Mouse (Mus musculus) cerebellum, adult 11-12 months (tissue): ENCODE measurements around the gene Usp47.
A peak's percentile ranks its signal among the peaks of the same experiment; 100 is the strongest.

ENCODE experiments used
- DNase-seq: peaks from one replicate; pipeline ENCODE4 v3.0.0; 2022

The Usp47 gene

DNA sequence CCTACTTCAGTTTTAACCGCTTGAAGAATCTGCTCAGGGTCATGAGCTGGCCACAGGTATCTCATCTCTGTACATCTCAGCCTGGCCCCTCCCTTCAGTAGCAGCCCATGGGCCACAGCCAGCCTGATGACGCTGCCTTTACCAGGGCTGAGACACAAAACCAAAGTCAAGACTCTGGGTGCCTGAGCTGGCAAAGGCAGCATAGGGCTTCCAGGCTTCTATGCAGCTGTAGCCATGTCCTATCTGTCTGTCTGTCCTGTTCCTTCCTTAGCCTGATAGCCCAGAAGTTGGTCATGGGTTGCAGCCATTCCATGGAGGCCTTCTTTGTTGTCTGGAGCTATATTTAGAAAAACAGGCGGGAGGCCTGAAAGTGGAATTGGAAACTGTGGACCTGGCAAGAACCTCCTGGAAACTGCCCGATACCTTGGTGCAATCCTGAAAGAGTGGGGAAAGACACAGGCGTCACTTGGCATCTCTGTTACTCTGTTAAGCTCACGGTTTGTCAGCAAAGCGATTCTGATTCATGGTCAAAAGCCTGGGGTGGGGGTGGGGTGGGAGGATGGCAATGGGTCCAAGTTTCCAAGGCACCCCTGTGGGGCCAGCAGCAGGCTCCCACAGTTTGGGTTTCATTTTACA lies 102.4 kb downstream of the Usp47 start:
- DNase-seq, result peak; percentile 50

- DNase-seq, result no peak
Measured at GRCm38 (mm10) chr7:112127085-112127637, 103.9 kb downstream of the Usp47 start.

GRCm38 (mm10) chr7:112127954-112128353 lies 104.7 kb downstream of the Usp47 start:
- DNase-seq, result peak; percentile 67

GRCm38 (mm10) chr7:112128810-112129209 lies 105.5 kb downstream of the Usp47 start:
- peak; percentile 64 for DNase-seq

- DNase-seq, result peak; percentile 62
Measured at GRCm38 (mm10) chr7:112129851-112130250, 106.5 kb downstream of the Usp47 start.

GRCm38 (mm10) chr7:112130660-112131059 lies 107.4 kb downstream of the Usp47 start:
- no peak for DNase-seq

DNA sequence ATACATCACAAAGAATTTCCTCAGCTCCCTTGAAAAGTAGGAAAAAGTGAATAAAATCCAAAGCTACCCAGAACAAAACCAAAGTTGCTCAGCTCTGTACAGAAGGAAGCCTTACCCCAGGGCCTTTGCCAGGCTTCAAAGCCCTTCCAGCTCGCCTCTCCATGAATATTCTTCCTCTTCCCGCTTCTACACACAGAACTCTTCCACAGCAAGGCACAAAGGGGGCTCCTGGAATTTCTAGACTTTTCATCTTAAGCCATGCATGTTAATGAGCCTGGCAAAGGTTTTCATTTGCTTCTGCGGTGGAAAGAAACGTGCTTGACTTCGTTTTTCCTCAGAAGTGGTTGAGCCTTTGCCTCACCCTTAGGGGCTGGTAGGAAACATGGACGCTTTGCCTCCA lies 108.7 kb downstream of the Usp47 start:
- no peak for DNase-seq

DNA sequence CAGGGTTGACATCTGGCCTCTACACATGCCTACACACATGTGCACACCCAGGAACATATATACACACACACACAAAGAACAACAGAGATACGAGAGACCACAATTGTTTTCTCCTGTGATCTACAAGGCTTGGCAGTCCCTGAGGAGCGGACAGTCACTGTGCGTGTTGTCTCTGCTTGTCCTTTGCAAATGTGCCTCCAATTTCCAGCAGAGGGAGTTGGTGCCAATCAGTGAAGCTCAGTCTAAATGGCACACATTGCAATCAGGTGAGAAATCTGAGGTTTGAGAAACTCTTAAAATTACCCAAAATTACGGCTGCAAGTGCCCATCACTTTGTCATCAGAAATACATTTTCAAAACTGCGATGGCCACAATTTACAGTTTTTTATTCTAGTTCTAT lies 110.0 kb downstream of the Usp47 start:
- DNase-seq, result no peak

DNA sequence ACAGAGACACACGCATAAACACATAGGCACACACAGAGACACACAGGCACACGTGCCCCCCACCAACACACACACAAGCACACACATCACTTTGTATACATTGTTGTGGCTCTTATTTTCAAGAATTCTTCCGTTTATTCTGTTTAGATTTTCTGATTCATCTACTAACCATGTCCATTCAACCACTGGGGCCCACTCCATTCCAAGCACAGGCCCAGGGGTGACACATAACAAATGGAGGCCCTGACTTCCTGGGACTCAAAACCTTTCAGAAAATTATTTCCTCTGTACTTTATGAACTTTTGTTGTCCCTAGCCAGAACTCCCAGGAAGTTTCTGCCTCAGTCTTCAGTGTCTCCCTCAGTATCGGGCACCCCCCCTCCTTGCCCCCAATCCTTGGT lies 111.9 kb downstream of the Usp47 start:
- DNase-seq, result no peak

GRCm38 (mm10) chr7:112136537-112136936 lies 113.2 kb downstream of the Usp47 start:
- DNase-seq, result no peak

DNA sequence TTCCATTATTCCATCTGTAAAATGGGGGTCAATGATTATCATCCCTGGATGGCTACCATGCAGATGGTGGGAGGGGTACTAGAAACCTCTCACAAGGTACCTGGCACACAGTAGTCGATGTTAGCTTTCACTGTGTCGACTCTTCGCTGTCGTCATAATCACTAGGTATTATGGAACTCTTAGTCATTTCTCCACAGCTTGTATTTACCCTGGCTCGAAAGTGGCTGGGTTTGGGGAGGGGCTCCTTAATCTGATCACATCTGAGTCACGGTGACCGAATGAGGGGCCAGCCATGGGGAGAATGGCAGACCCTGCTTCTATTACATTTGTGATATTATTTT lies 114.8 kb downstream of the Usp47 start:
- no peak for DNase-seq

DNA sequence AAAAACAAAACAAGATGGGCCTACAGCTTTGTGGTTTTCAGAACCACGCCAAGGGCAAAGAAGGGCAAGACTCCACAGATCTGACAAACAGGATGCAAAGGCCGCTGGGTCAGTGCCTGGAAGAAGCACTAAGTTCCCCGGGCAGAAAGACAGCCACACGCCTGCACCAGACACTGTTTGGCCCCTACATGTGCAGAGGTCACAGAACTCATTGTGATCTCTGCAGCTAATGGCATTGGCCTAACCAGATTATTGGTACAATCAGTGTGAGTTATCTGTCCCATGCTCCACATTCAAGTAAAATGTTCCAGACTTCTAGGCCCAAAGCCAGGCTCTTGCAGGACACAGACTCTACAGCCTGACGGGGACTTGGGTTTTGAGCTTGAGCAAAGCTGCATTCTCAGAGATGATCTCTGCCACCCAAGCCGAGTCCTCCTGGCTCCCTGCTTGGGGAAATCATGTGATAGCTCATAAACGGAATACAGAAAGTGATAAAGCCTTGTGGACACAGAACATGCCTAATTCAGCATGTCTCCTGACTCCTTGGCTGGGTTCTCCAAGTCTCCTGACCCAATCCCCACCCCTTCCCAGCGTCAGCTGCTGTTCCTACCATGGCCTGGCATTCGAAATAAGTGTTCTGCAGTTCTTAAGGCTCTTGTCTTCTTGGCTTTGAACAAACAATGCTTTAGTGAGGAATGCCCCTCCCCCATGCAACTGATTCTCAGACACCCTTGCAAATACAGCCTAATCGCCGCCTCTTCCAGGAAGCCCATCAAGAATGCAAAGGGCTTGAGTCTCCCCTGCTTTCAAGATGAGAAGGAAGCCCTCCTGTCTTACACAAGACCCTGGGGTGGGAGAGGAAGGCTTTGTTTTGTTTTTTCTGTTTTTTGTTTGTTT lies 115.5 kb downstream of the Usp47 start:
- DNase-seq, result no peak

DNA sequence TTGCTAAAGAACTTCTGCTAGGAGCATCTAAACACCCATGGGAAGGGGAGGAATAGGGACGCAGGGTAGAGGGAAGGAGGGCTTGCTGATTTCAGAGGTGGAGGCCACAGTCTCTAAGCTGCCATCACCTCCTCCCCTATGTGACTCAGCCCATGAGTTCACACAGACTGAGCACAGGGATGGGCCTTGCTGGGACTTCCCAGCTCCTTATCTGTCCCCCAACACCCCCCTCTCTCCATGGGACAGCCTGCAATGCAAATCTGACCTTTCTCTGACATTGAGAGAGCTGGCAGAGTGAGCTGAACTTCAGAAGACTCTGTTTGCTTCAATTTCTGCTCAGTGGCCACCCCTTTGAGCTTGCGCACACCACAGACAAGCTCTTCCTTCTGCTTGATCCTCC lies 117.4 kb downstream of the Usp47 start:
- no peak for DNase-seq

DNA sequence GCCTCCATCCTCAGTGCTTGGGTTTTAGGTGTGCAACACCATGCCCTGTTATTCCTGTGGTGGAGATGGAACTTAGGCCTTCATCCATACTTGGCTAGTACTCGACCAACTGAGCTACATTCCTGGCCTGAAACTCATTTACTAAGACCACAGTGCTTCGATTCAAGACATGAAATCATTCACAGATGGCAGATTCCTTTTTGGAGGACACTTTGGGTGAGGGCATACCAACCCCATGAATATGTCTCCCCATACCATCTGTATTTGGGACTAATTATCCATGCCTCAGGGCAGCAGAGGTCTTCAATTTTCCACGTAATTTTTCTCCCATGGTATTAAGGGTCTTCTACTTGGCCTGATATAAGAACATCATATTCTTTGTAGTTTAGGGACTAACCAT lies 119.3 kb downstream of the Usp47 start:
- DNase-seq, result no peak

DNA sequence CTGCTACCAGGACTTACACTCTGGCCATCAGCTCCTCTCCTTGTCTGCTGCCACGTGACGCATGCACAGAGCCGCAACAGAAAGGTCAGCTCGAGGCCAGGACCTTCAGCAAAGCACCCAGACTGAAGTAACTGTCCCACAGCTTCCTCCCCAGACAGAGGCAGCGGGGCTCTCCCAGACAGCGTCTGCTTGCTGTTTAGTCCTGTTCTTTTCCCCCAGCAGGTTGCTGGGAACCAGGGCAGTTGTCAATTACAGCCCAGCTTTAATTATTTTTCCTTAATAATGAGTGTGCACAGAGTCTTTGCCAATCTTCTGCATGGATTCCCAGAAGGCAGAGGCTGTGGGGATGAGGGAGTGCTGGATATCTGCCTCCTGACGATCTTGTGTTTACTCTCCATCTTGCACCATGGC lies 119.8 kb downstream of the Usp47 start:
- no peak for DNase-seq

- DNase-seq, result no peak
Measured at GRCm38 (mm10) chr7:112143978-112144377, 120.7 kb downstream of the Usp47 start.

DNA sequence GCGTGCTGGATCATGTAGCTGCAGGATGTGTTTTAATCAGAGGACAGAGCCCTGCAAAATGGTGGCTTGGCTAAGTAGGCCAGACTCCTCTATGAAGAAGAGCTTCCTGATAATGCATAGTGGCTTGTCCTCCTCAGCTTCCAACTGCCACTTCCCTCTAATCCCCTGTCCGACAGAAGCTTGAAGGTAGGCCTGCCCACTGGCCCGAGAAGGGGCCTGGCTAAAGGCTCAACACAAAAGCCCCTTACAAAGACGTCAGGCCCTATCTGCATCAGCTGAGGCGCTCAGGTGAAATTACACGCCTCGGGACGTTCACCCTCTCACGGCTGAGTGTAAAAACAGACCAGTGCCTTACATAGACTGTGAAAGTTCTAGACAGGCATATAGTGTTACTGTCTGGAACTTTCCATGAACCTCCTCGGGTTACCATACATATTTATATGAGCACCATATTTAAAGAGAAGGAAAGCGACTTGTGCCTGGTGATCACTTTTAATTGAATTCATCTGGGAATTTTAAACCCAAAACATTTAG lies 121.4 kb downstream of the Usp47 start:
- DNase-seq, result no peak

GRCm38 (mm10) chr7:112147979-112148378 lies 124.7 kb downstream of the Usp47 start:
- DNase-seq, result no peak

- DNase-seq, result no peak
Measured at GRCm38 (mm10) chr7:112149113-112149512, 125.8 kb downstream of the Usp47 start.

GRCm38 (mm10) chr7:112154445-112154844 lies 131.1 kb downstream of the Usp47 start:
- no peak for DNase-seq

- DNase-seq, result no peak
Measured at GRCm38 (mm10) chr7:112155194-112155593, 131.9 kb downstream of the Usp47 start.

DNA sequence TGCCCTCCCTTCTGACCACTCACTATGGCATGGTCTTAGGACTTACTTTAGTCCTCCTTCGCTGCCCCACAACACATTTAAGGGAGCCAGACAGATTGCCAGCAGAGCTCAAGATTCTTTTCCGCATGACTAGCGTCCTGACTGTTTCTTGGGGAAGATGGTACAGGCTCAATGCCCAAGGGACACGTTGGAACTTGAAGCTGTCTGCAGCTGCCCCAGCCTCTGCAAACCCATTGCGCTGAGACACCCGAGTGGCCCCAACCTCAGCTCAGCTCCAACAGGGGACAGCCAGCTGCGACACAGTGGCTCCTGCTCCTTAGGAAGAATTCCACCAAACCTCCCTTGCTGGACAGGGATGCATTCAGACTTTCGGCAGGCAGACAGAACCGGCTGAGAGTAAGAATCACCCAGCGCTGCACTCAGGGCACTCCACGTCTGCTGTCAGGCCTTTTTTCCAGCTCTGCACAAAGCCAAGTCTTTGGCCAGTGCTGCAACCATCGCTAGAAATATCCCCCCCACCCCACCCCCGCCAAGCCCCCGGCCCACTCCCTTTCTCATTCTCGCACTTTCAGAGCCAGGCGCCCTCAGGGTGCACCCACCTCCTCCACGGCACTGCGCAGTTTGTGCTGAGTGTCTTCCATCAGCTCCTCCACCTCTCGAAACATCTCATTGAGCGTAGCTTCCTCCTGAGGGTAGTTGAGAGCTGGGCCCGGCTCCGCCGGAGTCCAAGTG lies 134.4 kb downstream of the Usp47 start:
- DNase-seq, result no peak

DNA sequence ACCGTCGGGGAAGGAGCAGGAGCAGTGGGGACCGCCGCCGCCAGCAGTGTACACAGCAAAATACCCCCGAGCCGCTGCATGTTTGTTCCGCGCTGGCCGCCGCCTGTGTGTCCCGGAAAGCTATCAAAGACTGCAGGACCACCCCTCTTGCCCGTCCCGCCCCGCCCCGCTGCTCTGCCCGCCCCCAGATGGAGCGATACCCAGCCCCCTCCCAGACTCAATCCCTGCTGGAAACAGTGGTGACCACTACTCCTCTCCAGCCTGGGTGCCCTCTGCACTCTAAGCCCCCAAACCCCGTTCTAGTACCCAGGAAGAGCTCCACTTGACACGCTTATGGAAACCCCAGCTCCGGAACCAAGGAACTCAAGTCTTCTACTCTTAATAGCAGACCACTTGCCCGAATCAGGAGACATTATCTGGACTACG lies 135.0 kb downstream of the Usp47 start:
- DNase-seq, result no peak
